Mouse (Mus musculus): Measurements from ENCODE around the gene Fbxl20.

DNA sequence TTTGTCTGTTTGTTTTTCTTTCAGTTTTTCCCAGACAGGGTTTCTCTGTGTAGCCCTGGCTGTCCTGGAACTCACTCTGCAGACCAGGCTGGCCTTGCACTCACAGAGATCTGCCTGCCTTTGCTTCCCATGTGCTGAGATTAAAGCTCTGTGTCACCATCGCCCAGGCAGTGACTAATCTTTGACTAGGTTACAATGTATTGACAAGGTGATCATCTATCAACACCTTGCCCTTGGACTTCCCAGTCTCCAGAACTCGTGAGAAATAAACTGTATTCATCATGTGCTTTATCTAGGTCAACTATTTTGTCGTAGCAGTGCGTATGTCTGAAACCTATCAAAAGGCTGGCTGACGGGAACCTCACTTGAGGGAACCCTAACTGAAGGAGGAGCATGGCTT, 26.8 kb downstream of the Fbxl20 start:
- no peak for TF ChIP-seq GATA1 (IDR thresholded peaks at IDR 0.05; ENCODE audit: low read length)
- no peak for TF ChIP-seq TAL1 (IDR thresholded peaks at IDR 0.05; ENCODE audit: low read length)

All from erythroblast, embryonic 14.5 days (primary cell).